Mouse (Mus musculus) bone marrow, adult 2 months (tissue): Measurements from ENCODE around the gene Cuta. TPM values are rescaled to one million over a fixed set of nuclear protein-coding genes. Genes with fewer than 3 reads are reported as not detected.

ENCODE experiments used
- H3K27ac ChIP-seq: fragments of 200-500 bp; 2 replicates; pipeline ENCODE4 v1.5.1; 2012; ENCODE audit warnings: low read depth, mild to moderate bottlenecking, control low read depth, inconsistent platforms, low read length; ENCODE audit not compliant: control insufficient read depth, poor library complexity, insufficient read depth
- H3K4me1 ChIP-seq: fragments of 200-500 bp; 2 replicates; pipeline ENCODE4 v1.6.1; 2011; ENCODE audit warnings: low read length; ENCODE audit not compliant: control insufficient read depth, insufficient read depth
- H3K4me3 ChIP-seq: fragments of 200-500 bp; replicated peaks from 2 replicates; pipeline ENCODE3; 2011; ENCODE audit warnings: mild to moderate bottlenecking, low read depth, low read length, control low read depth; ENCODE audit not compliant: control insufficient read depth
- CTCF ChIP-seq: fragments of 200-500 bp; IDR thresholded peaks from 2 replicates; pipeline ENCODE4 v1.5.1; 2011; ENCODE audit warnings: low read length, control low read depth; ENCODE audit not compliant: control insufficient read depth, insufficient read depth
- POLR2A ChIP-seq: fragments of 200-500 bp; IDR thresholded peaks from 2 replicates; pipeline ENCODE4 v1.6.1; 2011; ENCODE audit warnings: low read depth, mild to moderate bottlenecking, control low read depth, low read length, borderline replicate concordance; ENCODE audit not compliant: control insufficient read depth
- WGBS: fragments of 180-500 bp; shearing (Covaris S2); methylation state at CpG from one replicate; pipeline ENCODE4 v1.1.7; 2018; 5-methylcytosine and 5-hydroxymethylcytosine counted together
- polyA plus RNA-seq: library from polyadenylated mRNA; stranded (reverse); fragments of >200 nt; gene quantifications from 2 replicates; pipeline ENCODE4 v1.2.4, GENCODE M21; 2011; ENCODE audit warnings: low replicate concordance; ENCODE audit not compliant: missing spikeins, insufficient read depth, insufficient read length

Cuta gene
- polyA plus RNA-seq, 1 experiment, result 99.0 TPM

DNA sequence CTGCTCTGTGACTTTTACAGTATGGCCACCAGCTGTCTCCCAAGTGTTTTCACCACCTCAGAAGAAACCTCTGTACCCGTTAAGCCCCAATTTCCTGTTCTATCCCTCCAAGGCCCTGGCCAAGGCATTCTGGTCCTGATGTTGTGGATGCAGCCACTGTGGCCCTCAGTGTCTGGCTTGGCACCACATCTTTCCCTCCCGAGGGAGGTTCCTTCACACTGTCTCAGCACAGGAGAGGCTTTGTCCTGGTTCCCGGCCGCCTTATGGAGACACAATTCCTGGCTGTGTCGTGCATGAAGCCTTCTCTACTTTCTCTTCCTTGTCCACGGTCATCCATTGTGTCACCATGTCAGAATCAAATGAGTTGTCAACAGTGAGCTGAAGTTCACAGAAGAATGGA lies 45.9 kb downstream of the Cuta start:
- Histone ChIP-seq H3K4me3 (no peak overlapping the region), H3K4me1 (no peaks in the 10 kb centered on the region), H3K27ac (no peak overlapping the region)
- 63% methylated on average over 6 of the region's 6 CpGs for WGBS
- TF ChIP-seq CTCF (no peak), POLR2A (no peak)

DNA sequence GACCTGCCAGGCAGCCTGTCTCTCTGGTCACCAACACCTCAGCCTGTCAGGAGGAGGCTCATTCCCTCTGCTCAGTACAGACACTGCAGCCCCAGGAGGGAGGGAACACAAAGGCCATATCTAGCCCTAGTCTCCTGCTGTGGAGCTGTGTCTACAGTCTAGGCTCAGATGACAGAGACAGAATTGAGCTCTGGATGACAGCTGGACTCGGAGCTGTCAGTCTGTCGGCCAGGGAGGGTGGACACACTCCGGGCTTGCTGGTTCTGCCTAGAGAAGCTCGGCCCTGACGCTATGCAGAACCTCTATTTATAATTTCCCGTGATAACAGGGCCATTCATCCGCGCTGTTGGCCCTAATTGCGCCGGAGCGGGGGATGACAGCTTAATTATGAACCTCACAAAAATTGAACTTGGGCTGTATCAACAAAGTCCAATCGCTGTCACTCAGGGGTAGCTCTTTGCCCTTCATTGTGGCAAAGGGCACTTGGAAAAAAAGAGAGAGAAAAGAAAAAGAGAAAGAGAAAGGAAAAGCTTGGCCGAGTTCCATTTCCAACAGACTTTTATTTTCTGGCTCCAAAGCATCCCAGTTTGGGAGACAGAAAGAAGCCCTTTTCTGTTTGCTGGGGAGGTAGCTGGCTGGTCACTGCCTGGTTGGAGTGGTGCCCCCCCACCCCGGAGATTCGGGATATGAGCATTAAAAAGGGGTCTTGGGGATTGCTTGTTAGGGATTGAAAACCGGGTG lies 46.6 kb downstream of the Cuta start:
- no peak for TF ChIP-seq POLR2A
- no peak for TF ChIP-seq CTCF
- 77% methylated on average over 16 of the region's 16 CpGs for WGBS
- no peak overlapping the region for H3K27ac ChIP-seq
- H3K4me3 ChIP-seq, result no peak overlapping the region
- H3K4me1 ChIP-seq, result no peaks in the 10 kb centered on the region

- WGBS, result 51% methylated on average over 3 of the region's 3 CpGs
These were observed 51.4 kb downstream of the Cuta start for GRCm38 (mm10) chr17:26887926-26888325.

GRCm38 (mm10) chr17:26886047-26886749 lies 53.2 kb downstream of the Cuta start:
- no peak overlapping the region for H3K27ac ChIP-seq
- H3K4me3 ChIP-seq, result peak overlapping the region; percentile 65
- 6% methylated on average over 30 of the region's 30 CpGs for WGBS
- TF ChIP-seq POLR2A, result peak; percentile 38; the same call in 1 of the 2 replicates
- TF ChIP-seq CTCF, result peak; percentile 99
- H3K4me1 ChIP-seq, result peaks cover 3% of the 10 kb centered on the region; the same call in 1 of the 2 replicates

More at GRCm38 (mm10) chr17:26887926-26888325, 51.4 kb downstream of the Cuta start:
- H3K4me1 ChIP-seq, result peaks cover 3% of the 10 kb centered on the region; the same call in 1 of the 2 replicates
- TF ChIP-seq CTCF (no peak), POLR2A (no peak)
- no peak overlapping the region for H3K4me3 ChIP-seq
- no peak overlapping the region for H3K27ac ChIP-seq

GRCm38 (mm10) chr17:26884995-26885926 lies 54.1 kb downstream of the Cuta start:
- Histone ChIP-seq H3K4me3 (peak overlapping the region; percentile 53), H3K4me1 (peaks cover 3% of the 10 kb centered on the region; the same call in 1 of the 2 replicates), H3K27ac (no peak overlapping the region)
- 6% methylated on average over 25 of the region's 25 CpGs for WGBS
- TF ChIP-seq CTCF (peak; percentile 36; the same call in 1 of the 2 replicates), POLR2A (no peak)

Other genes with a start within 250 kb of the Cuta start
- 28.1 and 33.9 TPM in 2 replicates for gene Crebrf, start 223.9 kb downstream of the Cuta start, polyA plus RNA-seq
- gene Bnip1, start 158.5 kb downstream of the Cuta start, polyA plus RNA-seq, result 20.7 and 29.5 TPM in 2 replicates
- gene Nkx2-5, start 94.6 kb downstream of the Cuta start, polyA plus RNA-seq, result not detected in 2 replicates
- gene Kifc5b, start 22.5 kb downstream of the Cuta start, polyA plus RNA-seq, result 30.8 and 50.8 TPM in 2 replicates
- 43.0 and 63.9 TPM in 2 replicates for gene Phf1, start 6.5 kb downstream of the Cuta start, polyA plus RNA-seq
- 9.5 and 24.1 TPM in 2 replicates for gene Syngap1, start 1.7 kb upstream of the Cuta start, polyA plus RNA-seq
- 6.7 and 10.2 TPM in 2 replicates for gene Zbtb9, start 33.6 kb upstream of the Cuta start, polyA plus RNA-seq
- 34.2 and 56.8 TPM in 2 replicates for gene Bak1, start 89.4 kb upstream of the Cuta start, polyA plus RNA-seq
- 10.8 and 12.5 TPM in 2 replicates for gene Itpr3, start 117.7 kb upstream of the Cuta start, polyA plus RNA-seq
- gene Uqcc2, start 194.3 kb upstream of the Cuta start, polyA plus RNA-seq, result 53.9 and 105 TPM in 2 replicates
- not detected in 2 replicates for gene Ip6k3, start 228.2 kb upstream of the Cuta start, polyA plus RNA-seq